Mouse (Mus musculus) brown adipose tissue, adult 24 weeks (tissue): ENCODE data around the gene Gapvd1. TPM values are rescaled to one million over a fixed set of nuclear protein-coding genes. Genes with fewer than 3 reads are reported as not detected.

Experiments
- H3K27ac ChIP-seq: fragments of 200-500 bp; replicated peaks from 2 replicates; pipeline ENCODE4 v1.5.1; 2012; ENCODE audit warnings: low read depth, mild to moderate bottlenecking, low read length
- H3K4me1 ChIP-seq: fragments of 200-500 bp; 2 replicates; pipeline ENCODE4 v1.6.1; 2012; ENCODE audit warnings: low read length, mixed read lengths; ENCODE audit not compliant: control insufficient read depth, insufficient read depth, insufficient read length
- H3K4me3 ChIP-seq: fragments of 200-500 bp; 2 replicates; pipeline ENCODE4 v1.5.1; 2012; ENCODE audit warnings: low read depth, mild to moderate bottlenecking, low read length, moderate library complexity; ENCODE audit not compliant: insufficient read depth
- polyA plus RNA-seq: library from polyadenylated mRNA; stranded (reverse); fragments of >200 nt; gene quantifications from 2 replicates; pipeline ENCODE4 v1.2.4, GENCODE M21; 2012; ENCODE audit not compliant: missing spikeins, insufficient read depth, insufficient read length

Gapvd1 gene
- polyA plus RNA-seq, 1 experiment: 22.6 TPM

- Histone ChIP-seq H3K27ac (peak overlapping the region; percentile 85), H3K4me3 (peak overlapping the region; percentile 90), H3K4me1 (peaks cover 5% of the 10 kb centered on the region; the same call in 1 of the 2 replicates)
Observed at GRCm38 (mm10) chr2:34753811-34754550, 1.1 kb downstream of the Gapvd1 start.

- Histone ChIP-seq H3K4me1 (peaks cover 5% of the 10 kb centered on the region; the same call in 1 of the 2 replicates), H3K27ac (no peak overlapping the region), H3K4me3 (no peak overlapping the region)
Observed at GRCm38 (mm10) chr2:34750245-34750644, 4.8 kb downstream of the Gapvd1 start.

DNA sequence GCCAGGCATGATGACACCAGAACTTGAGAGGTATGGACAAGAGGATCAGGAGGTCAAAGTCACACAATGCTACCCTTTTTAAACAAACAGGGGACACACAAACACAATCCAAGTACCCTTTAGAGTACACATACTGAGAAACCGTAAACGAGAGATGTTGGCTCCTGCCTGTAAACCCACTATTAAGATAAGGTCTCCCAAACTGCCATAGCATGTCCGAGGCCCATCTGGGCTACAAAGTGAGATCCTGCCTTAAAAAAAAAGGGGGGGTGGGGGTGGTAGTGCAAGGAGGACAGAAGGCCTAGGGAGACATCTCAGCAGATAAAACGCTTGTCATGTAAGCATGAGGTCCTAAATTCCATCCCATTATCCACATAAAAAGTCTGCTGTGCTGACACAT is 6.6 kb downstream of the Gapvd1 start:
- Histone ChIP-seq H3K27ac (no peak overlapping the region), H3K4me1 (peaks cover 2% of the 10 kb centered on the region; the same call in 1 of the 2 replicates), H3K4me3 (no peak overlapping the region)

DNA sequence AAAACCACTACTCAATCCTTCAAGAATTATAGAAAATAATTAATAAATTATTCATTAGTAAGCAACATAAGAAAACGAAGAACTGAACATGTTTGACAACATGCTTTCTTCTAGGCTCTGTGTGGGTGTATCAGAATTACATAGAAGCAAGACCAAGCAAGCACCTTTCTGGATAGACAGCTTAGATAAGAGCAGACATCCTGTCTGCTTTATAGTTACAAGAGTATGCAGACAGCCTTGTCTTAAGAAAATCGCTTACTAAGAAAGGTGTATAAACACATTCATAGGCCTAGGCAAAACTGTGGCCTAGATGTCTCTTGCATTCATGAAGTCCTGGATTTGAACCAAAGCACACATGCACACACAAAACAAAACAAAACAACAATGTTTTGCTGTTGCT is 9.4 kb downstream of the Gapvd1 start:
- Histone ChIP-seq H3K27ac (no peak overlapping the region), H3K4me1 (peaks cover 4% of the 10 kb centered on the region; the same call in 1 of the 2 replicates), H3K4me3 (no peak overlapping the region)

- H3K27ac ChIP-seq: no peak overlapping the region
Observed at GRCm38 (mm10) chr2:34744476-34744875, 10.6 kb downstream of the Gapvd1 start.

GRCm38 (mm10) chr2:34742675-34743074 is 12.4 kb downstream of the Gapvd1 start:
- H3K4me1 ChIP-seq: peaks cover 5% of the 10 kb centered on the region; the same call in 1 of the 2 replicates
- no peak overlapping the region for H3K4me3 ChIP-seq
- H3K27ac ChIP-seq: no peak overlapping the region

More at GRCm38 (mm10) chr2:34744476-34744875, 10.6 kb downstream of the Gapvd1 start:
- Histone ChIP-seq H3K4me3 (no peak overlapping the region), H3K4me1 (0 out of 2 replicates have a peak, but pooled peaks cover 2% of the 10 kb centered on the region)

DNA sequence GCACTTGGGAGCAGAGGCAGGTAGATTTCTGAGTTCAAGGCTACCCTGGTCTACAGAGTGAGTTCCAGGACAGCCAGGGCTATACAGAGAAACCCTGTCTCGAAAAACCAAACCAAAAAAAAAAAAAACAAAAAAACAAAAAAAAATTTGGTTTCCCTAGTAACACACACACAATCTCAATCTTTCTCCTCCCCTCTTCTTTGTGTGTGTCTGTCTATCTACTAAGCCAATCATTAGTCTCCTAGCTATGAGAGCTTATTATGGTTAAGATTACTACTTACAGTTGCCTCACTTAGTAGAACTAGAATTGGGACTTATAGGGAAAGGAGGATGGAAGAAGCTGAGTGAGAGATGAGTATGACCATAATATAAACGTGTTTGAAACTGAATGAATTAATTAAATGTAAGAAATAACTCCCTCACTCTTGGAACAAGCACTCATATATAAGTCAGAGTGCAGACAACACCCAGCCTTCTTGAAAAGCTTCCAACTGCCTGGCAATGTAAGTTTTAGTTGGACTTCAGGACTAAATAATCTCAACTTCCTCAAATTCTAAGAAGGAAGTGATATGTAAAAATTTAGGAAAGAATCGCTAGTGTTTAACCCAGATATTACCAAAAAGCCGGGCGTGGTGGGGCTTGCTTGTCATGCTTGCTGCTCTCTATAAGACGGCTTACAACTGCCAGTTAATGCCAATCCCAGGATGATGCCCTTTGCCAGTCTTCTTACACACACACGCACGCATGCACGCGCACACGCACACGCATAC is 13.5 kb downstream of the Gapvd1 start:
- H3K27ac ChIP-seq: no peak overlapping the region
- H3K4me1 ChIP-seq: peaks cover 5% of the 10 kb centered on the region; the same call in 1 of the 2 replicates
- no peak overlapping the region for H3K4me3 ChIP-seq

DNA sequence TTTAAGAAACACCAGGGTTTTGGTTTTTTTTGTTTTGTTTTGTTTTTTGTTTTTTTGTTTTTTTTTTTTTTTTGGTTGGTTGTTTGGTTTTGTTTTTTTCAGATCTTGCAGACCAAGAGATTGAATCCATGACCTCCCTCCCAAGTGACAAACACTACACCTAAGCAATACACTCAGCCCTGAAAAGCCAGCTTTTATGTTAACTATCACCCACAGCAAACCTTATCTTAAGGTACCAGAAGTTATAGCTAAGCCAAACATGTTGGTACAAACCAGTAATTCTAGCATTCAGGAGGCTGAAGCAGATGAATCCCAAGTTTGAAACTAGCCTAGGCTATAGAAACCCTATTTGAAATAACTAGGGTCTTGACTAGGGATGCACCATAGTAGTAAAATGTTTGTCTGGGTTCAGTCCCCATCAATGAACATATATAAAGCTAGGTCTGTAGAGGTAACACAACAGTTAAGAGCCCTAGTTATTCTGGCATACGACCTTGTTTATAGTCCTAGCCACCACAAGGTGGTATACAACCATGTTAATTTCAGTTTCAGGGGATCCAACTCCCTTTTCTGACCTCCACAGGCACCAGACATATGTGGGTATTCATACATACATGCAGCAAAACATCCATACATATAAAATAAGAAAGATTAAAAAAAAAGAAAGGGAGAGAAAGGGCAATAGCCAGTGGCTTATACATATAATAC is 15.2 kb downstream of the Gapvd1 start:
- no peak overlapping the region for H3K4me3 ChIP-seq
- no peak overlapping the region for H3K27ac ChIP-seq
- H3K4me1 ChIP-seq: peaks cover 7% of the 10 kb centered on the region; the same call in 1 of the 2 replicates

DNA sequence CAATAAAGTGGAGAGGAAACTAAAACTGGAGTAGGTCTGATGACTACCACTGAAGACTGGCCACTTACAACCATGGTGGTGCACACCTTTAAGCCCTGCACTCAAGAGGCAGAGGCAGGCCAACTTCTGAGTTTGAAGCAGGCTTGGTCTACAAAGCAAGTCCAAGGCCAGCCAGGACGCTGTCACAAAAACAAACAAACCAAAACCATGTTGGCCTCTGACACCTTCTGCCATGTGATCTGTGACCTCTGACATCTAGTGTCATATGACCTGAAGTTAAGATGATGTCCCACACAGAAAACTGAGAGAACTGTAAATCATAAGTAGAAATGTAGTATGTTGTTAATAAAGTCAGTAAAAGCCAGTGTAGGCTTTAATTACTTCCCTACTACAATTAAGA is 17.1 kb downstream of the Gapvd1 start:
- Histone ChIP-seq H3K4me1 (peaks cover 7% of the 10 kb centered on the region; the same call in 1 of the 2 replicates), H3K27ac (no peak overlapping the region), H3K4me3 (no peak overlapping the region)

- H3K27ac ChIP-seq: no peak overlapping the region
- no peak overlapping the region for H3K4me3 ChIP-seq
- peaks cover 4% of the 10 kb centered on the region; the same call in 1 of the 2 replicates for H3K4me1 ChIP-seq
Observed at GRCm38 (mm10) chr2:34736626-34737025, 18.4 kb downstream of the Gapvd1 start.

DNA sequence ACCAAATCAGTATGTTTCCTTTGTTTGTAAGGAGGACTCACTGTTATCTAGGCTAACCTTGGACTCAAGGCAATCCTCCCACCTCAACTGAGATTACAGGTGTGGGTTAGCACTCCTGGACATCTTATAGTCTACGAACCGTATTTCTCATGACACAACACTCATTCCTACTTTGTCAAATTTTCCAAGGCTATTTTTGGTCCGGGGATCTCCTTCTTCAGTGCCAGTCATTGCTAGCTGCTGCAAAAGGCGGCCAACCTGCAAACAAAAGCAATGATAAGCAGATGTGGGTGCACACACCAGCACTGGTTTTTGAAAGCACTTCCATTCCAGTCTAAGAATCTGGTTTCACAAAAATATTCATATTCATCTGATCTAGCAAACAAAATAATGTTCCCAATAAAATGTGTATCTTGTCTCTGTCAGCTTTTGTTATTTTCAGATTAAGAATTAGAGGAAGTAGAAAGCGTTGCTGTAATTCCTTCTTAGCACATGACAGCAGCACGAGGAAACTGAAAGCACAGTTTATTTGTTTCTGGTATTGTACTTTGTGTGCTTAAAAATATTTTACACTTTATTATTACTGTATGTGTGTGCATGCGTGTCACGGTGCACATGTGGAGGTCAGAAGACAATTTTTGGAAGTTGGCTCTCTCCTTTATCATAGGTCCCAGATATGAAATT is 27.8 kb downstream of the Gapvd1 start:
- no peak overlapping the region for H3K4me3 ChIP-seq
- H3K27ac ChIP-seq: peak overlapping the region; percentile 54
- H3K4me1 ChIP-seq: no peaks in the 10 kb centered on the region

- H3K4me3 ChIP-seq: no peak overlapping the region
- no peak overlapping the region for H3K27ac ChIP-seq
- H3K4me1 ChIP-seq: no peaks in the 10 kb centered on the region
Observed at GRCm38 (mm10) chr2:34725269-34725668, 29.8 kb downstream of the Gapvd1 start.

DNA sequence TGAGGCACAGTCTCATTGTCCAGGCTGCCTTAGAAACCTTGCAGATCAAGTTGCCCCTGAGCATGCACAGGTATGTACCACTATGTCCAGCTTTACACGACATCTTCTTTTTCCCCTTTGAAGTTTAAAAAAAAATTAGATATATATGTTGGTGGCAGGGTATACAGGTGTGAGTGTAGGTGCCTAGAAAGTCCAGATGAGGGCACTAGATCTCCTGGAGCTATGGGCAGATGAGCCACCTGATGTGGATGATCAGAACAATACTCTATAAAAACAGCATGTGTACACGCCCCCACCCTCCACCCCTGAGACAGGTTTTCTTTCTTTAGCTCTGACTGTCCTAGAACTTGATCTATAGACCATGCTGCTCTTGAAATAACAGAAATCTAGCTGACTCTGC is 36.8 kb downstream of the Gapvd1 start:
- H3K4me3 ChIP-seq: no peak overlapping the region
- no peak overlapping the region for H3K27ac ChIP-seq
- H3K4me1 ChIP-seq: no peaks in the 10 kb centered on the region

DNA sequence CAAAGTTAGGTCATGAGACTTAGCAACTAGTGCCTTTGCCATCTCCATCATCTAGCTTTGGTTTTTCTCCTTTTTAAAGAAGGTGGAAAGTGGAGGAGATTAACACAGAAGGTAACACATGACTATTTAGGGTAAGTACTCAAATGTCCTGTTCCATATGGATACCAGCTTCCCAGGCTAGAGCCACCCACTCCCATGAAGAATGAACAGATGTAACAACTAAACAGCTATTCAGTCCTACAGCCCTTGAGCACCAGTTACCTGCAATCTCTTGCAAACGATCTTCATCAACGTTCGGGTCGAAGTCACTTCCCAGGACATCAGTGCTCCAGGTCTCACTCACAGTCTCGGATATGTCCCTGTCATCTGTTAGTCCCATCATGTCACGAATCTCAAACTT is 43.1 kb downstream of the Gapvd1 start:
- Histone ChIP-seq H3K4me1 (no peaks in the 10 kb centered on the region), H3K4me3 (no peak overlapping the region), H3K27ac (no peak overlapping the region)
